Mouse (Mus musculus): Measurements from ENCODE around the gene Erg.

Gene Erg

GRCm38 (mm10) chr16:95586311-95586602 lies at the start of gene Erg:
Gene Erg, minus strand, starts transcription at chr16:95586593.
- DNase-seq (ENCODE audit: low spot score in 2 of 2), result no peak

- no peak for DNase-seq (ENCODE audit: low spot score in 2 of 2)
Measured at GRCm38 (mm10) chr16:95631816-95632215, 45.4 kb upstream of the Erg start.

- DNase-seq (ENCODE audit: low spot score in 2 of 2), result no peak
Measured at GRCm38 (mm10) chr16:95623876-95624770, 37.7 kb upstream of the Erg start.

GRCm38 (mm10) chr16:95623056-95623455 lies 36.7 kb upstream of the Erg start:
- no peak for DNase-seq (ENCODE audit: low spot score in 2 of 2)

- no peak for DNase-seq (ENCODE audit: low spot score in 2 of 2)
Measured at GRCm38 (mm10) chr16:95619859-95620325, 33.5 kb upstream of the Erg start.

DNA sequence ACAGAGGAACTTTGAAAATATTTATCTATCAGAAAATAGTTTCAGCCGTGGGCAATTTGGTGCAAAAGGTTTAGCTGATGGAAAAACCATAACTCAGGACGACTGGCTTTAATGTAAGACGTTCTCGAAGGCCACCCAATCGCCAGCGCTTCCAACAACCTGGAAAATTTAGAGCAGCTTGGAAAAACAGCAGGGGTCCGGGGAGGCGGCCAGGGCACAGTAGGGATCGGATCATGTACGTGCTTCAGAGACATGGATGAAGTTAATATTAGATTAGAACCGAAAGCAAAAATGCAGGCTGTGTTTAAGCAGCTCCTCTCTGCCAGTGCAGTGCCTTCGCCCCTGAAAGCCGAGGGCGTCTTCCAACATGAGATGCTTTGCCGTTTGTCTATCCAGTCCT lies 31.8 kb upstream of the Erg start:
- DNase-seq (ENCODE audit: low spot score in 2 of 2), result no peak

DNA sequence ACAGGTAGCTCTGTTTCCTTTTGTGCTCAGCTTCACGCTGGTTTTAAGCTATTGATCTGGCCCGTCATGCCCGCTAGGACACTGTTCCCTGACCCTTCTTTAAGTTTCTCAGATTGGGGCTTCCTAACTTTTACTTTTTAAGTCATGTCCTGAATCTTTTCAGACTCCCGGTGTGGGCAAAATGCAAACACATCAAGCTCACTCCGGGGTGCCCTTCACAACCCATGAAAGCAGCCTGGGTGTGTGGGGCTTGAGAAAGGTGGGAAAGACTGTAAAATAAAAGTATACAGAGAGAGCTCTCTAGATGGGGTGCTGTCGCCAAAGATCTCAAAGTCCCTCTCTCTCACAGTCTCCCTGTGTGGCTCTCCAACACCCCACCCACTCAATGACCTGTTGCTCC lies 31.3 kb upstream of the Erg start:
- no peak for DNase-seq (ENCODE audit: low spot score in 2 of 2)

GRCm38 (mm10) chr16:95615579-95615978 lies 29.2 kb upstream of the Erg start:
- DNase-seq (ENCODE audit: low spot score in 2 of 2), result peak in 1 of 2 experiments; percentile 68

DNA sequence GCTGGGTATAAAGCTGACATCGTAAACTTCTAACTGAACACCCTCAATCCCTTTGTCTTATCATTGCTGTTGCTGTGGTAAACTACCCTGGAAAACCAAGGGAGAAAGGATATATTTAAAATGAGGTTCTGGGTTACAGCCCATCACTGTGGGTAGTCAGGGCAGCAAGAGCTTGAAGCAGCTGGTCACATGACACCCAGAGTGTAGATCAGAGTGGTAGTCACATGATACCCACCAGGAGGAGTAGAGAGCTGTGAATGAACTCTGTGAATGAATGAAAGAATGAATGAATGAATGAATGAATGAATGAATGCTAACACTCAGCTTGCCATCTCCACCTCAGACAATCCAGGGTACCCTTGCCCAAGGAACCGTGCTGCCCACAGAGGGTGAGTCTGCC lies 28.1 kb upstream of the Erg start:
- DNase-seq (ENCODE audit: low spot score in 2 of 2), result no peak

DNA sequence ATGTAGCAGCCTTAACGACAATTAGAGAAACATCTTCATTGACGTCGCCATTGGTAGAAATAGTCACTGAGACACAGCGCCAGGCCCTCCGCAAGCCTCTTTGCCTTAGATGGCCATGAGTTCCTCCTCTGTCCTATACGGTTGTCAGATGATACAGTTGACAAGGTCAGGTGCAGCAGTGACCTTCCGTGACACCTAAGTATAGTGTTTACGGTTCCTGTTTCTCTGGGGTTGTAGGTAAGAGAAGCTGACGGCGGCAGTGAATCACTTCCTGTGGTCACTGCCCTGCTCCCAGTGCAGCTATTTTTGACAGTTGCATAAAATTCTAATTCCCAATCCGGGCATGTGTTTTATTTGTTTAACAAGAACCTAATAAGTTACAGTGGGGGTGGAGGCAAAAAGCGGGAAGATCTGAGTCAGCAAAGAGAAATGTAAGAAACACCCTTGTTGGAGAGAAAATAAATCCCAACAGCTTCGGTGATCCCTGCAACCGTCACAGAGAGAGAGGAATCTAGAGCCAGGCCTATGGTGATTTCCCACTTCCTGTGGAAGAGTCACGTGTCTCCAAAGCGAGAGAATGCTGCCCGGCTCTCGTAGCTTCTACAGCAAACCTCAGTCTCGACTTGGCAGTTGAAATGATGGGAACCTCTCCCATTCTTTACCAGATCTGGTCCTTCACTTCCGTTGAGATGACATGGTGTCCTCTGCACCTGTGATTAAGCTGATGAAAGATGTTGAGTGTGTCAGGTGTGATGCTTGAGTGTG lies 25.8 kb upstream of the Erg start:
- DNase-seq (ENCODE audit: low spot score in 2 of 2), result no peak

DNA sequence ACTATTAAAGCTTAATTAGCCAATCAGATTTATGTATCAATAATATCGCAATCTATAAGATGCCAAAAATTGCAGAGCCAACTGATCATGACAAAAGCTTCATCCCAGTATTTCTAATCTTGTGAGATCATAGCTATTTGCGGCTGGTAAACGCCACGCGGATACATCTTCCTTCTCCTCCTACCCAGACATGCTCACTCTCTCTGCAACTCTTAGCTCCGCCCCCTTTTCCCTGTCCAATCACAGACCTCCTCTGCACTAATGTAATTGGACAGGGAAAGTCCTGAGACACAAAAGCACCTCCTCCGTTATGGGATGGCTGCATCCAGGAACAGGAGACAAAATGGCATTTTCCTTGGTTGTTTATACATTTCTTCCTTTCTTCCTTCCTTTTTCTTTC lies 22.2 kb upstream of the Erg start:
- no peak for DNase-seq (ENCODE audit: low spot score in 2 of 2)

DNA sequence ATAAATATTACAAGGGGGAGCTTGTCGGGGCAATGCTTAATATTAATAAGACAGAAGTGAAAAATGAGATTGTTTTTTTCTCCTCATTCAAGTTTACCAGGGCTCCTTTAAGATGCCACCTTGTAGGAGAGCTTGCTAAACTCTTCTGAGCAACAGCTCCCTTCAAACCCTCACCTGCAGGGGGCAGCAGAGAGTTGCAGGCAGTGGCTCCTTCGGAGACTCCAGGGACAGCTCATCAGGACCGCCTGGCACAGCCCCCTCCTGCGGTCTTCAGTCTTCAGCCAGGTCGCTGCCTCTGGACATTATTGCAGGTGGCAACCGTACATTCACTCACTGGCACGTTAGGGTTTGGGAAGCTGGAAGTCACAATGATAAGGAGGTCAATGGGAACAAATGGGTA lies 18.9 kb upstream of the Erg start:
- peak; percentile 52 to 83 for DNase-seq (ENCODE audit: low spot score in 2 of 2)

DNA sequence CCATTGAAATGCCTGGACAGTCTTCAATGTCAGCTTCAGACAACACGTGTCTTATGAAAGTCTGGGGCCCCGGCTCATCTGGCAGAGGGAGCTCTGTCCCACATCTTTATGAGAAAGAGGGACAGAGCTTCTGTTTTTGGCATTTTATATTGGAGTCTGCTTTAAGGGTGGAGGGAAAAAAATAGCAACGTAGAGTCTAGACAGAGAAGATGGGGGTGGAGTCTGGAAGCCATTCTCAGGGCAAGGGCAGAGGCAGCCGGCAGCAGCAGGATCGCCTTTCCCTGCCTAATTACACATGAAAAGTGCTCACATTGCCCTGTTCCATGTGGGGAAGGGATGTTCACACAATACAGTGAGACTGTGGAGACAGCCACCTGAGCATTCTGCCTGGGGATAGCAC lies 16.1 kb upstream of the Erg start:
- no peak for DNase-seq (ENCODE audit: low spot score in 2 of 2)

- DNase-seq (ENCODE audit: low spot score in 2 of 2), result no peak
Measured at GRCm38 (mm10) chr16:95601807-95602206, 15.4 kb upstream of the Erg start.

GRCm38 (mm10) chr16:95601219-95601580 lies 14.8 kb upstream of the Erg start:
- DNase-seq (ENCODE audit: low spot score in 2 of 2), result no peak

- DNase-seq (ENCODE audit: low spot score in 2 of 2), result no peak
Measured at GRCm38 (mm10) chr16:95600572-95601218, 14.3 kb upstream of the Erg start.

GRCm38 (mm10) chr16:95598930-95599329 lies 12.5 kb upstream of the Erg start:
- DNase-seq (ENCODE audit: low spot score in 2 of 2), result no peak

GRCm38 (mm10) chr16:95597578-95597951 lies 11.2 kb upstream of the Erg start:
- DNase-seq (ENCODE audit: low spot score in 2 of 2), result no peak

- DNase-seq (ENCODE audit: low spot score in 2 of 2), result no peak
Measured at GRCm38 (mm10) chr16:95596884-95597577, 10.6 kb upstream of the Erg start.

DNA sequence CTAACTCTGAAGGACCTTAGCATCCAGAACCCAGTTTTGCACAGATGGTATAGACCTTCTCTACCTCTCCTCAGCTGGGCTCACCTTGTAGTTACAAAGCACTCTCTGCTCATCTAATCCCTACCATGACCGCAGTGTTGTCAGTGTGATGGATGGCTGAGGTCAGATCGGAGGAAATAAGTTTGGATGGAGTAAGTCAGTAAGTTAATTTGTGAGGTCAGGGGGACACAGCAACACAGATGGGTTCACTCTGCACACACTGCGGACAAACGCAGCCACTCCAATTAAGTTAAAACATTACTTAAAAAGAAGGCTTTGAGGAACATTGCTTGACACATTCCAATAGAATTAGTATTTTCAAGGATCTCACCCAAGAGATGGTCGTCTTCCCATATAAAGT lies 2.5 kb upstream of the Erg start:
- no peak for DNase-seq (ENCODE audit: low spot score in 2 of 2)

DNA sequence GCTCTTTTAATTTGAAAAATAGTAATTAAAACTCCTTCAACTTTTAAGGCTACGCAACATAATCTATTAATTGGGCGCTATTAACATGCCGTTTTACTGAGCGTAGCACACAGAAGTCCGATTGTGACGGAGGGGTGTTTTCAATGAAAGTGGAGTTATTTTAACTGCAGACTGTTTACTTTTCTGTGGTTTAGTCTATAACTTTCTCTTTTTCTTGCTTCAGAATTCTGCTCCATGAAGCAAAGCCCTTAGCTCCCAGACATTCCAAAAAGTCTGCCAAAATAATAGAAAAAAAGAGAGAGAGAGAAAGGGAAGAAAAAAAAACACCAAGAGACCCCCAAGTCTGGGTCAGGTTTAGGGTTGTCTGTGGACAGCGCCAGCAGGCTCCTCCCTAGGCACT lies 333 bp upstream of the Erg start:
- DNase-seq (ENCODE audit: low spot score in 2 of 2), result no peak
